Mouse (Mus musculus): ENCODE data around the gene Rasa2. TPM values are rescaled to one million over a fixed set of nuclear protein-coding genes. Genes with fewer than 3 reads are reported as not detected.

Gene Rasa2
- total RNA-seq, 1 experiment, result 9.7 TPM

- no peak for DNase-seq (ENCODE audit: low read depth, low spot score)
- no peaks in the 10 kb centered on the region for H3K9me3 ChIP-seq (ENCODE audit: control insufficient read depth, insufficient read depth, low read depth, low read length)
- H3K4me3 ChIP-seq (ENCODE audit: insufficient read depth in 1 of 2, low read depth in 1 of 2, low read length in 2 of 2, poor library complexity in 1 of 2, severe bottlenecking in 1 of 2), result no peak overlapping the region
- peaks cover 2% of the 10 kb centered on the region; the same call in 1 of the 2 replicates for H3K36me3 ChIP-seq (ENCODE audit: control insufficient read depth, insufficient read depth, low read length, poor library complexity, severe bottlenecking)
- H3K27ac ChIP-seq (ENCODE audit: insufficient read depth, low read depth, low read length, poor library complexity, severe bottlenecking), result no peak overlapping the region
- TF ChIP-seq ZC3H11A (IDR thresholded peaks at IDR 0.05; ENCODE audit: borderline replicate concordance, low read depth, low read length) (no peak), ZNF384 (IDR thresholded peaks at IDR 0.05; ENCODE audit: low read depth, low read length) (no peak), CHD2 (IDR thresholded peaks at IDR 0.05; ENCODE audit: low read depth, low read length) (no peak), MAFK (IDR thresholded peaks at IDR 0.05; ENCODE audit: insufficient read depth, low read depth, low read length) (no peak), HCFC1 (IDR thresholded peaks at IDR 0.05; ENCODE audit: borderline replicate concordance, insufficient read depth, low read length) (no peak)
- in situ Hi-C loops (cut with MboI; ENCODE audit: low sequenced_read_pairs in 2 of 2, unreplicated experiment in 2 of 2), result no loop called here
- peaks cover 2 to 4% of the 10 kb centered on the region in 2 experiments; a peak in 1 of 4 replicates for H3K4me1 ChIP-seq (ENCODE audit: control insufficient read depth in 2 of 2, insufficient read depth in 2 of 2, low read length in 2 of 2, poor library complexity in 1 of 2)
- H3K9ac ChIP-seq (ENCODE audit: insufficient read depth, low read depth, low read length, poor library complexity, severe bottlenecking), result no peak overlapping the region
These were observed 19.1 kb downstream of the Rasa2 start for GRCm38 (mm10) chr9:96612297-96612696.

- in situ Hi-C loops (cut with MboI; ENCODE audit: low sequenced_read_pairs in 2 of 2, unreplicated experiment in 2 of 2), result no loop called here
- no peak for DNase-seq (ENCODE audit: low read depth, low spot score)
- Histone ChIP-seq H3K27ac (ENCODE audit: insufficient read depth, low read depth, low read length, poor library complexity, severe bottlenecking) (no peak overlapping the region), H3K9me3 (ENCODE audit: control insufficient read depth, insufficient read depth, low read depth, low read length) (no peaks in the 10 kb centered on the region), H3K36me3 (ENCODE audit: control insufficient read depth, insufficient read depth, low read length, poor library complexity, severe bottlenecking) (peaks cover 2% of the 10 kb centered on the region; the same call in 1 of the 2 replicates), H3K4me3 (ENCODE audit: insufficient read depth in 1 of 2, low read depth in 1 of 2, low read length in 2 of 2, poor library complexity in 1 of 2, severe bottlenecking in 1 of 2) (no peak overlapping the region), H3K9ac (ENCODE audit: insufficient read depth, low read depth, low read length, poor library complexity, severe bottlenecking) (no peak overlapping the region), H3K4me1 (ENCODE audit: control insufficient read depth in 2 of 2, insufficient read depth in 2 of 2, low read length in 2 of 2, poor library complexity in 1 of 2) (peaks cover 2 to 4% of the 10 kb centered on the region in 2 experiments; a peak in 1 of 4 replicates)
- no peak for TF ChIP-seq ZNF384 (IDR thresholded peaks at IDR 0.05; ENCODE audit: low read depth, low read length)
- peak; percentile 83 for TF ChIP-seq MAFK (IDR thresholded peaks at IDR 0.05; ENCODE audit: insufficient read depth, low read depth, low read length)
These were observed 19.6 kb downstream of the Rasa2 start for GRCm38 (mm10) chr9:96611693-96612293.

GRCm38 (mm10) chr9:96610813-96611212 is 20.6 kb downstream of the Rasa2 start:
- no peak for DNase-seq (ENCODE audit: low read depth, low spot score)
- H3K9me3 ChIP-seq (ENCODE audit: control insufficient read depth, insufficient read depth, low read depth, low read length), result no peaks in the 10 kb centered on the region
- H3K36me3 ChIP-seq (ENCODE audit: control insufficient read depth, insufficient read depth, low read length, poor library complexity, severe bottlenecking), result peaks cover 2% of the 10 kb centered on the region; the same call in 1 of the 2 replicates
- H3K27ac ChIP-seq (ENCODE audit: insufficient read depth, low read depth, low read length, poor library complexity, severe bottlenecking), result no peak overlapping the region
- in situ Hi-C loops (cut with MboI; ENCODE audit: low sequenced_read_pairs in 2 of 2, unreplicated experiment in 2 of 2), result no loop called here
- H3K9ac ChIP-seq (ENCODE audit: insufficient read depth, low read depth, low read length, poor library complexity, severe bottlenecking), result no peak overlapping the region
- H3K4me3 ChIP-seq (ENCODE audit: insufficient read depth in 1 of 2, low read depth in 1 of 2, low read length in 2 of 2, poor library complexity in 1 of 2, severe bottlenecking in 1 of 2), result no peak overlapping the region
- TF ChIP-seq ZNF384 (IDR thresholded peaks at IDR 0.05; ENCODE audit: low read depth, low read length) (no peak), HCFC1 (IDR thresholded peaks at IDR 0.05; ENCODE audit: borderline replicate concordance, insufficient read depth, low read length) (no peak), ZC3H11A (IDR thresholded peaks at IDR 0.05; ENCODE audit: borderline replicate concordance, low read depth, low read length) (no peak), CHD2 (IDR thresholded peaks at IDR 0.05; ENCODE audit: low read depth, low read length) (no peak), MAFK (IDR thresholded peaks at IDR 0.05; ENCODE audit: insufficient read depth, low read depth, low read length) (no peak)
- H3K4me1 ChIP-seq (ENCODE audit: control insufficient read depth in 2 of 2, insufficient read depth in 2 of 2, low read length in 2 of 2, poor library complexity in 1 of 2), result peaks cover 2 to 4% of the 10 kb centered on the region in 2 experiments; a peak in 1 of 4 replicates

GRCm38 (mm10) chr9:96603416-96603815 is 28.0 kb downstream of the Rasa2 start:
- in situ Hi-C loops (cut with MboI; ENCODE audit: low sequenced_read_pairs in 2 of 2, unreplicated experiment in 2 of 2), result no loop called here
- H3K9me3 ChIP-seq (ENCODE audit: control insufficient read depth, insufficient read depth, low read depth, low read length), result no peaks in the 10 kb centered on the region
- no peak for TF ChIP-seq HCFC1 (IDR thresholded peaks at IDR 0.05; ENCODE audit: borderline replicate concordance, insufficient read depth, low read length)
- TF ChIP-seq ZNF384 (IDR thresholded peaks at IDR 0.05; ENCODE audit: low read depth, low read length), result no peak
- TF ChIP-seq ZC3H11A (IDR thresholded peaks at IDR 0.05; ENCODE audit: borderline replicate concordance, low read depth, low read length), result no peak
- no peak for TF ChIP-seq CHD2 (IDR thresholded peaks at IDR 0.05; ENCODE audit: low read depth, low read length)
- TF ChIP-seq MAFK (IDR thresholded peaks at IDR 0.05; ENCODE audit: insufficient read depth, low read depth, low read length), result no peak
- H3K36me3 ChIP-seq (ENCODE audit: control insufficient read depth, insufficient read depth, low read length, poor library complexity, severe bottlenecking), result peaks cover 2% of the 10 kb centered on the region; the same call in 1 of the 2 replicates
- no peak overlapping the region for H3K4me3 ChIP-seq (ENCODE audit: insufficient read depth in 1 of 2, low read depth in 1 of 2, low read length in 2 of 2, poor library complexity in 1 of 2, severe bottlenecking in 1 of 2)
- H3K27ac ChIP-seq (ENCODE audit: insufficient read depth, low read depth, low read length, poor library complexity, severe bottlenecking), result no peak overlapping the region; the same call in 1 of the 2 replicates
- peaks cover 0 to 3% of the 10 kb centered on the region in 2 experiments; a peak in 1 of 4 replicates for H3K4me1 ChIP-seq (ENCODE audit: control insufficient read depth in 2 of 2, insufficient read depth in 2 of 2, low read length in 2 of 2, poor library complexity in 1 of 2)
- DNase-seq (ENCODE audit: low read depth, low spot score), result peak; percentile 17
- H3K9ac ChIP-seq (ENCODE audit: insufficient read depth, low read depth, low read length, poor library complexity, severe bottlenecking), result no peak overlapping the region

Measured in ES-E14 (cell line).